Mouse (Mus musculus): ENCODE measurements at regions not wholly inside any gene's neighbourhood (a gene's known extent, or its start where the extent isn't known, plus 50 kb on each side); places are given as distances from the start of the nearest gene placed in this dataset.

DNA sequence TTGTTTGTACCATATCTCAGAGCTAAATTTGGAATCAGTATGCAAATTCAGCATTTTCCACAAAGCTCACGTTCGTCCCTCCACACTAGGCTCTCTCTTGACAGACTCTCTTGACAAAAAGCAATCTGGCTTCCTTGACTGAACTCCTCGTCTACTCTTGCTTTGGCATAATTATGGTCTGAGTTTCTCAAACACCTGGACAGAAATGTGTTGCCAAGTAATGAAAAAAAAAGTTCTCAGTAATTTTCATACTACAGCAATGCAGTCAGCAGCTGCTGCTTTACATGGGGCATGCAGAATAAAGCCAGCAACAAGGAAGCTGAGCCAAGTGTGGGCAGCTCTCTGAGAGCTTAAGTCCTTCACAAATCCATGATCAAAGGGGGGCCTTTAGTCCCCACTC lies 932.7 kb downstream of the Galc start:
- DNase-seq, result no peak

GRCm38 (mm10) chr12:97312282-97313040 lies 946.8 kb downstream of the Galc start:
- no peak for DNase-seq

- no peak for DNase-seq
These were observed 980.5 kb downstream of the Galc start for GRCm38 (mm10) chr12:97278792-97279191.

- DNase-seq, result peak; percentile 3
These were observed 980.9 kb downstream of the Galc start for GRCm38 (mm10) chr12:97278331-97278730.
